Mouse (Mus musculus) G1E-ER4 (cell line): ENCODE measurements around the gene Tbc1d10c. TPM values are rescaled to one million over a fixed set of nuclear protein-coding genes. Genes with fewer than 3 reads are reported as not detected.

Source experiments
- GATA1 ChIP-seq: IDR thresholded peaks from one replicate; pipeline ENCODE4 v1.8.0; 2012; ENCODE audit warnings: low read length, inconsistent platforms
- polyA plus RNA-seq: library from polyadenylated mRNA; stranded (reverse); fragments of >175 nt; gene quantifications from 2 replicates; pipeline ENCODE4 v1.2.3, GENCODE M21; 2012

The Tbc1d10c gene
- 19.4 and 24.6 TPM in 2 replicates for polyA plus RNA-seq

DNA sequence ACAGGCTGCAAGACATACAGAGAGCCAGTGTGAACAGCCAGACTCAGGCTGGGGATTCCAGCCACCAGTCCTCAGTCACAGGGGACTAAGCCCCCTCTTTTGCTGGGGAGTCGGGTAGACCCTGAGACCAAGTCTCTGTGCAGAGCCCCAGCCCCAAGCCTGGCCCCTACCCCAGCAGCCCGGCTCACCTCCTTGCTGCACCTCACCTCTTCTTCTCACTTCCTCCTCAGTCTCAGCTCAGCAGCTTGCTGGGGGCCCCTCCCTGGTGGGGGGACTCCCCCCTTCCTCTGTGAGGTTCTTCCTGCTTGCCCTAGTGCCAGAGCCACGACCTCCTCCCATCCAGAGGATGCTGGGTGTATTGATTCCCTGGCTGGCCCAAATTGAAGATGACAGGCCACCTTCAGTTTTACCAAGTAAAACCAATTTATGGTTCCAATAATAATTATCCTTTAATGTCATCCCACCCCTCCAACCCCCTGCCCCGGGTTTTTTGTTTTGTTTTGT is at the start of gene Tbc1d10c:
TSS of gene Tbc1d10c (minus strand) at position 454 of the 504 bp plus-strand sequence.
- TF ChIP-seq GATA1: no peak

DNA sequence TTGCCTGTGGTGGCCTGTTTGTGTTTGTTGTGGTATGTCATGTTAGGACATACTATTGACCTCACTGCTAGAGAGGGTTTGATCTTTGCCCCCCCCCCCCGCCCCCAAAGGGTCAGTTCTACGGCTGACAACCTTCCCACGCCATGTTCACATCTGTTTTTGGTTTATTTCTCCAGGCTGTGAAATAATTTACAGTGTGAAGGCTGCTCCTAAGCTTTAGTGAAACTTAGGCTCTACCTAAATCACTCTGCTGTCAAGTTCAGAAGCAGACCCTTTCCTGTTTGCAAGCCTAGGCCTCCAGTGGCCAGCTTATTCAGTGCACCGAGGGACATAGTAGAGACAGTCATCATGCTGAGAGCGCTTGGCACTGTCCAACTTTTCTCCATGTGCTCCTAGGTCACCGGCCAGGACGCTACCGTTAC is 49.2 kb upstream of the Tbc1d10c start:
- no peak for TF ChIP-seq GATA1

DNA sequence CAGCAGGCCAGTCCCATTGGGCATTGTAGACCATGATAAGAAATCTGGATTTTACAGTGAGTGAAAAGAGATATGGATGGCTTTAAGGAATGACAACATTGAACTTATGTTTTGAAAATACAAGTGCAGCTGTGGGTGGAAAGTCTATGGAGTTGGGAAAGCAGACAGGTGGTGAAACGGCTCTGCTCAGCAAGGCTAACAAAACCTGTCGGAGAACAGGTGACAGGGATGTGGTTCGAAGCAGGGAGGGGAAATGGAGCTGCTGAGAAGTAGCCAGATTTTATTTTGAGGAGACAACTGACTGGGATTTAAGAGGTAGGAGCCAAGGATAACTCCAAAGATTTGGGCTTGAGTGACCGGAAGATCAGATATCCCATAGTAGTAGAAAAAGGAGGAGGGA is 43.5 kb upstream of the Tbc1d10c start:
- TF ChIP-seq GATA1: no peak

DNA sequence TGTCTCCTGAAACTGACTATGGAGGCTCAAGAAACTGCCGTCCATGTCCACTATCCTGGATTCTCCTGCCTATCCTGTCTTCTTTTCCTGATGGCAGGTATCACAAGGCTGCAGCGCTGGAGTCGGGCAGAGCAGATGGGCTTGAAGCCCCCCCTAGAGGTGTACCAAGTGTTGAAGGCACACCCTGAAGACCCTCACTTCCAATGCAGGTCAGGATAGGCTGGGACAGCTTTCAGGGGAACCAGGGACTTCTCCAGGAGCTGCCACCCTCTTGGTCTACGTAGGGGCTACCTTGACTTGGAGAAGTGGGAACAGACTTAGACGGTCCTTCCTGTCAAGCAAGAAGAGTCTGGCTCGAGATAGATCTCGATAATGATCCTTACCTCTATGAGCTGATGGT is 41.6 kb upstream of the Tbc1d10c start:
- TF ChIP-seq GATA1: no peak

DNA sequence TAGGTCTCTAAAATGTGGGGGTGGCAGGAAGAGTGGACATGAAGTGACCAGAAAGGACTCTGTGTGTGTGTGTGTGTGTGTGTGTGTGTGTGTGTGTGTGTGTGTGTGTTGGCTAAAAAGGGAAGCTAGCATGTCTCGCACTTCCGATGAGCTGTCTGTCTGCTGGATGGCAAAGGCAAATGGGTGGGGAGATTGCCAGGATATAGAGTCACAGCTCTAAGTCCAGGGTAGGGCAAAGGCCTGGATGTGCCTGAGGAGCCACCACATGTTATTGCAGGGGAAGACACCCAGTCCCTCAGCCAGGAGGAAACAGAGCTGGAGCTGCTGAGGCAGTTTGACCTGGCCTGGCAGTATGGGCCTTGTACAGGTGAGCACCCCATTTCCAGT is 41.1 kb upstream of the Tbc1d10c start:
- TF ChIP-seq GATA1: no peak

DNA sequence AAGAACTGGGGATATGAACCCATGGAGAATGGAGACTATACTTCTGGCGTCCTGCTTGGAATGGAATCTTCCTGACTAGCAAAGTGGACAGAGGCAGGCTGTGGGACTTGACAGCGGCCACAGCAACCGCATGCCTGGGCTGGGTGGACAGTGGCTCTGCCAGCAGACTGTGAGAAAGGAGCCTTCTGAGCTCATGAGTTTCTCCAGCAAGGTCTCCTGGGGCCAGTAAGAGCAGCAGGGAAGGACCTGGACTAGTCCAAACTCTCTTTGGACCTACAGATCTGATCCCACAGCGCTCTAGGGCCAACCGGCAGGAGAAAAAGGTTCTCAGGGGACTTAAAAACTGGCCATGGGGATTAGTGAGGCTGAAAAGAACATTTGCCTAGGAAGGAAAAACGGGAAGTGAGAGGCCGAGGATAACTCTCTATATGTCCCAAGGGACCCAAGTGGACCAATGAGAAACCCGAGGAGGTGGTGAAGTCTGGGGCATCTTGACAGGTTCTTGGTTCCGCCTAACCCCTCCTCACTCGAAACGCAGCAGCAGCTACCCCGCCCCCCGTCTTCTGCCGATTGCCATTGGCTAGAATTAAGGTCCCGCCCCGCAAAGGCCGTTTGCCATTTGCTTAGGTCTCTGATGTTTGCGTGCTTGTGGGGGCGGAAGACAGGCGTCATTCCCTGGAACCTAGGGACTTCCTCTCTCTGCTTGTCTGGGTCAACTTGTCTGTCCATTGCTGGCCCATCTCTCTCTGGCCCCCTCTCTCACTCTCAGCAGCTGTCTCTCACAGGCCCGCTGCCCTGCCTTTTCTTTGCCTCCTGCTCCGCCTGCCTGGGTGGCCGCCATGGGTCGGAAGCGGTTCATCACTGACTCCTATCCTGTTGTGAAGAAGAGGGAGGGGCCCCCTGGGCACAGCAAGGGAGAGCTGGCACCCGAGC is 40.4 kb upstream of the Tbc1d10c start, which contains the start of gene Pold4:
TSS of gene Pold4 (plus strand) at position 647 of the 933 bp plus-strand sequence.
- no peak for TF ChIP-seq GATA1

DNA sequence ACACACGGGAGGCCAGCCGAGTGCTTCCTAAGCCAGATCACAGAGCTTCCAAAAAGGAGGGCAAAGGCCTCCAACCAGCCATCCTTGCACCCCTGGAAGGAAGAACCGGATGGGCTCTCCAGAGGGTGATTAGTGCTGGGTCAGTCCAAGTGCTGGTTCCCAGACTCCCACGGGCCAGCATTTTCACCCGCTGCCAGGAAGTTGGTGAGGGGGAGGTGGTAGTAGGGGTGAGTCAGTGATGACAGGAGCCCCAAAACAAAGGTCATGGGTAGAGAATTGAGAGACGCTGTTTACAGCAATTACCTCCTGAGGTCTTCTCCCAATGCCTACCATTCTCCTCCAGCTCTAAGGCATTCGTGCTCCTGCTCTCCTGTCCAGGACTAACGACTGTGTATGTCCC is 39.3 kb upstream of the Tbc1d10c start:
- no peak for TF ChIP-seq GATA1

DNA sequence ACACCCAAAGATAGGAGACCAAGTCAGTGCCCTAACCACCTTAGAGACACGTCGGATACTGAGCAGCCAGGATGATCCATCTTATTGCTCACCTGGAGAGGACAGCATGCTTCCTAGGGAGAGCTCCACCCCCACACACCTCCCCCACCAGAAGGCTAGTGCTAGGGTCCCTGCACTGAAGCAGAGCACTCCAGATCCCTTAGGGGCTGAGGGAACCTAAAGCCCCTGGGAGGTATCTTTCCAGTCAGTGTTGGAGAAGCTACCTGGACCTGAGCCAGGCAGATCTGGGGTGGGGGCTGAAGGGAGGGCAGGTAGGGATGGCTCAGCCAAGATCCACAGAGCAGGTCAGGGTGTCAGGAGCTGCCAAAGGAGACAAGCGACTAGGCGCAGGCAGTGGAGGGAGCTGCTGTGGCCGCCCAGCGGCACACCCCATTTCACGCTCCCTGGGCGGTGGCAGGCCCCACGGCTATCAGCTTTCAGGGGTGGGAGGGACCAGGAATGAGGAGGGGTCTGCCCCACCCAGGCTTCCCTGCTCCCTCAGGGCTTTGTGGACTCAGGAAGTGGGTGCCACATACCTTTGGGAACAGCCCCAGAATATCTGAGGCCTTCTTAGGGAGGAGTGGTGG is 38.5 kb upstream of the Tbc1d10c start:
- no peak for TF ChIP-seq GATA1

DNA sequence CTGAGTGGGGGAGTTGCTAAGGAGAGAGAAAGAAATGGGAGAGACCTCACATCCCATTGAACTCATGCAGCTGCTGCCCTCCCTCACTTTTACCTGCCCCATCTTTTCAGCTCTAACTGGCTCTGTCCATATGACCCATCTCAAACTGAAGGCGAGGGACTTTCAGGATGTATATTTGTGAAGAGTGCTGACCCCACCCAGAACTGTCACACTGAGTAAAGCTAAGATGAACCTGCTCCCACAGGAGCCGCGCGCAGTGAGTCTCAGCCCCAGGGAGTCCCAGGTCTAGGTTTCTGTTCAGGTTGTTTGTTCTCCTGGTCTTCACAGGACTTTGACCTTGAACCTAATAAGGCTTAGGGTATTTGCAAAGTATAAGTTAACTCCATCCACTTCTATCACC is 37.8 kb upstream of the Tbc1d10c start:
- no peak for TF ChIP-seq GATA1

DNA sequence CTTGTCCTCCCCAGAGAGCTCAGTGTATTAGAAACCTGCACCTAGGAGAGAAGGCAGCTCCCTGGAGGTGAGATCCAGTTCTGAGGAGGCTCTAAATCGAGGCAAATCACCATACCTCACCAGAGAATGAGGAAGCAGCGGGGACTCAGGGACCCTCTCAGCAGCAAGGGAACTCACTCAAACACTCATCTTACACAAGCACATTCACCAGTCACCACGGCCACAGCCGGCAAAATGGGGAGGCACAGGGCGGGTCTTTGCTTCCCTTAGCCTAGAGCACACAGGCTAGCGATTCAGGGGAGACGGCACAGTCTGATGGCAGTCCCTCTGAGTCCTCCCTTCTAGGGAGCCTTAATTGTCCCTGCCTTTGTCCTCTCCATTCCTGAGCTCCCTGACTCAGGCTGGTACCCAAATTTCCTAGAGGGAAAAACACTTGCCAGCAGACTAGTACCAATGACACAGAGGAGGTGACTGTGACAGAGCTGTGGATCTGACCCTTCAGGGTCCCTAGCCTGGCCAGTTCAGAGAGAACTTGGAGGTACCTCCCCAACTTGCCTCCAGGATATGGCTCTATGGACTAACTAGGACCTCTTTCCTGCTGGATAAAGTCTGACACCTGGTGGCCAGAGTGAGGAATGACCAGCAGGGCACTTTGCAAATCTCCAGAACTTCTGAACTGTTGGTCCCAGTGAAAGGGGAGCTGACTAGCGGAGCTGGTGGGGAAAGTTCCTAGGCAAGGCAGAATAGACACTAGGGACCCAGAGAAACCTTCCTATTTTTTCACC is 37.0 kb upstream of the Tbc1d10c start:
- no peak for TF ChIP-seq GATA1

DNA sequence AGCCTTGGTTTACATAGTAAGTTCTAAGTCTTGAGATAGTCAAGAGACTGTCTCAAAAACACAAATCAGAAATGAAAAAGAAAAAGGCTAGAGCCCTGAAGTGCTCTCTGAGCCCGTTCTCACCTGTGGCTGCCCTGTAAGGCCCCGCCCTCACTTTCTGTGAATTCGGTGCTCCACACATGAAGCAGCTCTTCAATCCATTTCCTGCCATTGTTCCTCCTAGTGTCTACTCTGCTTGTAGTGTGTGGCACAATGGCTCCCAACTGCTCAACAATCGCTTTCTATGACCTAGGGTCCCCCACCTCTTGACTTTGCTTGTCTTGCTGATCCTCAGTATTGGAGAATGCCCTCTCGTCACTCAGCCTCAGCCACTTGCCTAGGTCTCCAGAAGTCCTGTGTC is 36.4 kb upstream of the Tbc1d10c start:
- no peak for TF ChIP-seq GATA1

DNA sequence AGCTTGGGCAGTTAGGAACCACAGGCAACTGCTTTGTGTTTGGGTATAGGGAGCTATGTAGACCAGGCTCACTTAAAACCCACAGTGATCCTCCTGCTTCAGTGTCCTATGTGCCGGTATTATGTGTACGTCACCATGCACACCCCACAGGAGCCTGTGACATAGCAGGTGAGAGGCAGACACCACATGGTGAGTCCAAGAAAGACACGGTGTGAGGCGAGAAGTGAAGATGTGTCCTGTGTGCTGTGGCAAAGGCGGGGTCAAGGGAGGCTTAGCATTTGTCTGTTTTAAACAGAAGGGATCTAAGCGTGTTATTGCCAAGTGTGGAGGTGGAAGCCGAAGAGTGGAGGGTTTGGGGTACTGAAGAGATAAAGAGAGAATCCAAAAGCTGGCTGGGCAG is 35.7 kb upstream of the Tbc1d10c start:
- TF ChIP-seq GATA1: no peak

DNA sequence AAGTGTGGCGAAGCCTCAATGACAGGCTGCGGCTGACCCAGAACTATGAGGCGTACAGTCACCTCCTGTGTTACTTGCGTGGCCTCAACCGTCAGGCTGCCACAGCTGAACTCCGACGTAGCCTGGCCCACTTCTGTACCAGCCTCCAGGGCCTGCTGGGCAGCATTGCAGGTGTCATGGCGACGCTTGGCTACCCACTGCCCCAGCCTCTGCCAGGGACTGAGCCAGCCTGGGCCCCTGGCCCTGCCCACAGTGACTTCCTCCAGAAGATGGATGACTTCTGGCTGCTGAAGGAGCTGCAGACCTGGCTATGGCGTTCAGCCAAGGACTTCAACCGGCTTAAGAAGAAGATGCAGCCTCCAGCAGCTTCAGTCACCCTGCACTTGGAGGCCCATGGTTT is 31.1 kb upstream of the Tbc1d10c start:
- no peak for TF ChIP-seq GATA1

DNA sequence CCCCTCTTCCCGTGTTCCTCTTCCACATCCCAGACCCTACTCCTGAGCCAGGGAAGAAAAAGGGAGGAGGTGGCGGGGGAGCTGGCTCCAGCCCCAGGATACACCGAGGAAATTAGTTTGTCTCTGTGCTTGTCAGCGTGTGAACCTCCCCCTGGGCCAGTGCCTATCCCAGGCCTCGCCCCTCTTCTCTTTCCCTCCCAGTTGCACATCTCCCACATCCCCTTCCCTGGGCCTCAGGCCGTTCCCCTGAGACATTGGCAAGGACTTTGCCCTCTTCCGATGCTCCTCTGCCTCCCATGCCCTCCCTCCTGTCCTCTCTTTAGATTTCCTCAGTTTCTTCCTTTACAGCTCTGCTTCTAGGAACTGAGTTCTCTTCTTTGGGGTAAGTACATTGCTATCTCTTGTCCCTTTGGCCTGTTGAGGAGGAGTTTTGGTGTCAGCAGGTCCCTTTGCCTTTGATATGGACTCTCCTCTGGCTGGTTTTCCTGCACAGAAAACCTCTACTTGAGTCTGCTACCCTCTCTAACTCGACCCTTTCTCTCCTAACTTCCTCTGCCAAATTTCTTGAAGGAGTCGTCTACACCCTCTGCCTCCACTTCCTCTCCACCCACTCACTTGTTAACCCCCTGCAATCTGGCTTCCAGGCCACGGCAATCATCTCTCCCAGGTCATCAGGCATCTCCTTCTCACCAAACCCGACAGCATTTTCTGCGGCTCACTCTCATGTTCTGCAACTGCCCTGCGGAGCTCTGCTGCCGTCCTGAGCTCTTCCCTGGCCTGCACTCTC is 30.1 kb upstream of the Tbc1d10c start:
- TF ChIP-seq GATA1: no peak

DNA sequence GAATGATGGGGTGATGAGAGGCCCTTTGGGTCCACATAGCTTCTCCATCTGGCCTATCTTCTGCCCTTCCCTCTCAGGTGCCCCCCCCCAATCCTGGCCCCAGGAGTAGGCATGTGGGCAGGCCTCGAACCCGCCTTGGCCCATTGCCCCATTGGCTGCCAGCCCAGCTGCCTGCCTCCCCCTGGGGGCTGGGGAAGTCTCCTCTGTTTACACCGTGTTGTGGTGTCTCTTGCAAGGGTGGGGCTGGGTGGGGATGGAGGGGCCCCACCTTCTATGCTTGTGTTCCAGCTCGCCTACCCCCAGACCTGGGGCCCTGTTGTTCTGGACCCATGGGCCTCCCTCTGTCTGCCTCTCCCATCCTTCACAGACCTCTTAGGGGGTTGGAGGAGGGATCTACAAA is 29.3 kb upstream of the Tbc1d10c start:
- no peak for TF ChIP-seq GATA1

DNA sequence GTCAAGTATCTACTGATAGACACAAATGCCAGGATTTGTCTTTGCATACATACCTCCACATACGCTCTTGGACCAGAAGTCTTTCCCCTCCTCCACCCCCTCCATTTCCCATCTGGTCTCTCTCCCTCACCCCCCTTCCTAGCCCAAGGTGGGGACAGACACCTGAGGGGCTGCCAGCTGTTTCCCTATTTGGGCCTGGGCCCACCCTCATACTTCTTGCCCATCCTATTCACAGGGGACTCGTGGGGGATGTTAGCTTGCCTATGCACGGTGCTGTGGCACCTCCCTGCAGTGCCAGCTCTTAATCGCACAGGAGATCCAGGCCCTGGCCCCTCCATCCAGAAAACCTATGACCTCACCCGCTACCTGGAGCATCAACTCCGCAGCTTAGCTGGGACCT is 28.9 kb upstream of the Tbc1d10c start:
- no peak for TF ChIP-seq GATA1
